Comparison of ENCODE assay signal across 24 mouse cellular contexts in the genomic region with DNA sequence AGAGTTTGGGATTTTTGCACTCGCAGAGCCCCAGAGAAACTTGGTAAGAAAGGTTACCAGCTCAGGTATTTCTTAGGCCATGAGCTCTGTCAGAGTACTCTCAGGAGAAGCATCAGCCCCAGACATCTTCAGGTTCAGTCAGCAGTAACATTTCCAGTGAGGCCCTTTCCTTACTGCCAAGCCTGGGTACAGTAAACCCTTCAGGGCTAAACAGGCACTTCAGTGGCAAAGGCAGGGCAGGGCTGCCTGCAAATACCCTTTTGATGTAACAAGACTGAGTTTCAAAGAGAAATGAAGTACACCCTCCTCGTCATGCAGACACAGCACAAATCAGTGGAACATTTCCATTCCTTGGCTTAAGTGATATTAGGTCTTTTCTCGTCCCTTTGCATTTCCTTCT.
"Had no signal": no experiment of that assay in that cellular context is flagged by ENCODE, and none has a peak within 500 bp of the region (broad histone marks: within the 10 kb centered on the region; RNA-seq: fewer than 3 reads in every experiment).

No protein-coding gene starts in this region.

- DNase-seq: gastrocnemius, adult 2 months; gastrocnemius, postnatal 10 days; gastrocnemius, postnatal 25 days; heart, adult 18-20 months; heart, postnatal 10 days; heart, postnatal 36 days; kidney, adult 11 months; kidney, adult 2 months; kidney, adult 9 months; kidney, postnatal 14 days; kidney, postnatal 36 days; layer of hippocampus, adult 9-11 months; layer of hippocampus, postnatal 36 days had no signal

- H3K27me3 ChIP-seq: heart, embryonic 12.5 days; hindbrain, embryonic 13.5 days; hindbrain, embryonic 15.5 days; kidney, embryonic 15.5 days; limb, embryonic 12.5 days had no signal

- H3K9ac ChIP-seq: heart, embryonic 12.5 days; hindbrain, embryonic 13.5 days; hindbrain, embryonic 15.5 days; kidney, embryonic 15.5 days; limb, embryonic 12.5 days had no signal

- H3K9me3 ChIP-seq: heart, embryonic 10.5 days; heart, embryonic 12.5 days; hindbrain, embryonic 13.5 days; hindbrain, embryonic 15.5 days; kidney, embryonic 15.5 days; limb, embryonic 10.5 days; limb, embryonic 12.5 days had no signal

- H3K27ac ChIP-seq: gastrocnemius, adult 2 months; heart, embryonic 10.5 days; hindbrain, embryonic 13.5 days; hindbrain, embryonic 15.5 days; hindbrain, postnatal 0 days; kidney, embryonic 15.5 days; kidney, postnatal 0 days; limb, embryonic 10.5 days; limb, embryonic 12.5 days had no signal

- H3K4me2 ChIP-seq: heart, embryonic 12.5 days; hindbrain, embryonic 13.5 days; hindbrain, embryonic 15.5 days; kidney, embryonic 15.5 days; limb, embryonic 12.5 days had no signal

- ATAC-seq: forebrain, embryonic 16.5 days; hindbrain, postnatal 0 days; intestine, embryonic 16.5 days had no signal

- H3K4me3 ChIP-seq: gastrocnemius, adult 2 months; heart, embryonic 10.5 days; heart, embryonic 12.5 days; hindbrain, embryonic 13.5 days; hindbrain, embryonic 15.5 days; kidney, embryonic 15.5 days; limb, embryonic 10.5 days; limb, embryonic 12.5 days had no signal

- H3K4me1 ChIP-seq: heart, embryonic 10.5 days; heart, embryonic 12.5 days; hindbrain, embryonic 13.5 days; hindbrain, embryonic 15.5 days; kidney, embryonic 15.5 days; limb, embryonic 10.5 days; limb, embryonic 12.5 days had no signal
